Mouse (Mus musculus): ENCODE results near the gene Arih2.

Arih2 gene

DNA sequence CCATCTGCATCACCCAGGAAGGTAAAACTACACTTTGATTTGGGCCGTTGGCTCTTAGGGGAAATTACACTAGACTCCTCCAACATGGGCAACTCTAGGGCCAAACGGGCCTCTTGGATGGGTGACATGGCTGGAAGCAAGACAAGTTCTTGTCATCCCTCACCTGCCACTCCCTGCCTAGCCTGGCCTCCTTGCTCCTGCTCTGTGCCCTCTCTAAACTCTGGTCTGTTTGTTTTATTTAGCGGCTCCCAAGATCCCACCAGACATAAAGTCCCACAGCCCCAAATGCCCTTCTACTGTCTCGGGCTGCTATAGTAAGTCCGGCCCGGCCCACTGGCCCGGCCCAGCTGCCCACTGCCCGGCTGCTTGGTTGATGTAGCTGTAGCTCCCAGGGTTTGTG lies 85.5 kb downstream of the Arih2 start:
- no peak for DNase-seq (ENCODE audit: low spot score in 2 of 2)

DNA sequence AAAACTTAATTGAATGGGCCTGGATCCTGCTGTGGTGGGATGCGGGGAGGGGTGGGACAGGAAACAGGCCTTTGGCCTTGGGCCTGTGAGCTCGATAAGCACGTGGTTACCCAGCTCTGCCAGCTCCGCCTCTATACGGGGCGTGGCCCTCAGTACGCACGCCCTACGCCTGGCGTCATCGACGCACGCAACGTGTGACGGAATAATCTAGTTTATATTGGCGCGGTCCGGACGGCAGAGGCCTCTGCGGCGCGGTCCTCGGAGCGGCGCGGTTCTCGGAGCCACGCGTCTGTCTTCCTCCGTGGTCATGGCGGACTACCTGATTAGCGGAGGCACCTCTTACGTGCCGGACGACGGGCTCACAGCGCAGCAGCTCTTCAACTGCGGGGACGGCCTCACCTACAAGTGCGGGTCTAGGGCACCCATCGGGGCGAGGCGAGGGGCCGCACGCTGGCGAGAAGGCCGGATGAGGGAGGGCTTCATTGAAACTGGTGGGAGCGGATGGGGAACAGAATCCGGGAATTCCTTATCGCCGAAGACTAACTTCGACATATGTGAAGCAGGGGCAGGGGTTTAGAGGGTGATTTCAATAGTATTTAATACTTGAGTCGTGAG lies 88.9 kb downstream of the Arih2 start, which contains the start of gene Impdh2:
Gene Impdh2, plus strand, starts transcription at position 60 of the 615 bp plus-strand sequence.
- peak; percentile 88 to 93 for DNase-seq (ENCODE audit: low spot score in 2 of 2)

DNA sequence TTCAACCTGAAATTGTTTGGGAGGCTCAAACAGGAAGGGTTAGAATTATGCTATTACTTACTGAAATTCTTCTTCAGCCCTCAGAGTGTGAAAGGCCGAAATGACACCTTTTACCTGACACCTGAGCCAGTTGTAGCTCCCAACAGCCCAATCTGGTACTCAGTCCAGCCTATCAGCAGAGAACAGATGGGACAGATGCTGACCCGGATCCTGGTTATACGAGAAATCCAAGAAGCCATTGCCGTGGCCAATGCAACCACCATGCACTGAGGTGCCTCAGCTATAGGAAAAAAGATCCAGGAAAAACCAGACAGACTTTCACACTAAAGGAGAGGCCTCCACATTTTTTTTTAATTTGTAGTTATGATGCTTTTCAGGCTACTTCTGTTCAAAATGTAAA lies 90.0 kb downstream of the Arih2 start:
- no peak for DNase-seq (ENCODE audit: low spot score in 2 of 2)
